Mouse (Mus musculus): ENCODE measurements around the gene Pcgf3. TPM values are rescaled to one million over a fixed set of nuclear protein-coding genes. Genes with fewer than 3 reads are reported as not detected.

Pcgf3 gene
- 18.0 and 22.5 TPM in 2 replicates for polyA plus RNA-seq (2015; fragmentation: Nextera tagmentation; extraction: Ambion mirVana)

DNA sequence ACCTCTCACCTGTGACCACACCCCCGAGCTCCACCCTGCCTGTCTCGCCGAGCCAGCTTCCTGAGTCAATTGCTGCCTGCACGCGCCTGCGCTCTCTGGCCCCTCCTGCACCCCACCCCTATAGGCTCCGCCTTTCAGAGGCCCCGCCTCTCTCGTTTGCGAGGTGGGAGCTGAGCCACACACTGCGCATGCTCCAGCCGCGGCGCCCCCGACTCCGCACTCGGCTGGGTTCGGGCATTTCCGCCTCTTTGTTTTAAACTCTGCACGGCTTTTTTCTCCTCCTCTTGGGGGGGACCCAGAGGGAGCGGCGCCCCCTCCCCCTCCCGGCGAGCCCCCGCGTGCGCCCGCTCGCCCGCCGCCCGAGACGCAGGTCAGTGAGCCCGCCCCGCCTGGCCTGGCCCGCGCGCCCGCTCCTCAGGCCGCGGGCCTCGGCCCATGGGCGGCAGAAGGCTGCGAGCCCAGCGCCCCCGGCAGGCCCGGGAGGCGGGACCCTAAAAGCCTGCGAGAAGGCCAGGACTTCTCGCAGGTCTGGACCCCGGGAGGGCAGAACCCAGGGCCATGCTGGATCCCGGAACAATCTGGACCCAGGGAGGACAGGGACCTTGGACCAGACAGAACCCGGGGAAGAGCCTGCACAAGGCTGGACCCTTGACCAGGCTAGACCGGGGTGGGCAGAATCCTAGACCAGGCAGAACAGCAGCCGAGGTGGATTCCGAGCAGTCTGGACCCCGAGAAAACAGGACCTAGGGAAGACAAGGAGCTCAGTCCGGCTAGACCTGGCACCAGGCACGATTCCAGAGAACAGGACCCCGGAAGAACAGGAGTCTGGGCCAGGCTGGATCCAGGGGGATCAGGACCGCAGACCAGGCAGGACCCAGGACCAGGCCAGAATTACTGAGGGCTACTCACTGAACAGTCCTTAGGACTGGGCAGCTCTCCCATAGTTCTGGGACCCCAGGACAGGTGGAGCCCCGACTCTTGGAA, at the start of gene Pcgf3:
Pcgf3 (plus strand) TSS at position 151 of the 984 bp plus-strand sequence.

DNA sequence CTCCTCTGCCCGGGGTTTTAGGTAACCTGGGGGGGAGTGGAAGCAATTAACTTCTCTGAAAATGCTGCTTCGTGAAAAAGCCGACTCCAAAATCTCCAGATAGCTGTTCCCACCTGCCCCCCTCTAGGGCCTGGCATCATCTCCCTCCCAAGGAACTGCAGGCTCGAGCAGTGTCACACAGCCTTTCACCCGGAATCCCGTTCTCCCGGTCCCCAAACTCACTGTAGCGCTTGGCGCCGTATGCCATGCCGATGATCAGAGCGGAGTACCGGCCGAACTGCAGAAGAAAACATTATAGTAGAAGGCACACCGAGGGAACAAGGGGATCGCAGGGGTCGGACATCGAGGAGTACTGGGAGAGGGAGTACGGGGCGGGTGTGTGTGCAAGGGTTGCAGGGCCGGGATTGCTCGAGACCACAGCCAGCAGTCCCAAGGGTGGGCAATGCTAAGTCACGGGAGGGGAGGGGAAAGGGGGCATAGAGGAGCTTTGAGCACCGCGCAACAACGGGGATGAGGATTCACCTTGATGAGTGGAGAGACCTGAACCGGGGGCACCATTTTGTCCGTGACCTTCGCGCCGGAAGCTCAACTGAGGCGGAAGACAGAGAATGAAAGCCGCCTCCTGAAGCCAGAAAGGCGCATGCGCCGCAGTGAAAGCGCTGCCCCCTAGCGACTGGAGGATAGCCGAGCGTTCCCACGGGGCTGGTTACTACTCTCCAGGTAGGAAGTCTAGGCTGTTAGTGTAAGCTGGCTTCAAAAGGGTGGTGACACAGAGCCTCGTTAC, 27.0 kb upstream of the Pcgf3 start, which contains the start of gene Atp5k:
Atp5k (minus strand) TSS at position 645 of the 784 bp plus-strand sequence.

DNA sequence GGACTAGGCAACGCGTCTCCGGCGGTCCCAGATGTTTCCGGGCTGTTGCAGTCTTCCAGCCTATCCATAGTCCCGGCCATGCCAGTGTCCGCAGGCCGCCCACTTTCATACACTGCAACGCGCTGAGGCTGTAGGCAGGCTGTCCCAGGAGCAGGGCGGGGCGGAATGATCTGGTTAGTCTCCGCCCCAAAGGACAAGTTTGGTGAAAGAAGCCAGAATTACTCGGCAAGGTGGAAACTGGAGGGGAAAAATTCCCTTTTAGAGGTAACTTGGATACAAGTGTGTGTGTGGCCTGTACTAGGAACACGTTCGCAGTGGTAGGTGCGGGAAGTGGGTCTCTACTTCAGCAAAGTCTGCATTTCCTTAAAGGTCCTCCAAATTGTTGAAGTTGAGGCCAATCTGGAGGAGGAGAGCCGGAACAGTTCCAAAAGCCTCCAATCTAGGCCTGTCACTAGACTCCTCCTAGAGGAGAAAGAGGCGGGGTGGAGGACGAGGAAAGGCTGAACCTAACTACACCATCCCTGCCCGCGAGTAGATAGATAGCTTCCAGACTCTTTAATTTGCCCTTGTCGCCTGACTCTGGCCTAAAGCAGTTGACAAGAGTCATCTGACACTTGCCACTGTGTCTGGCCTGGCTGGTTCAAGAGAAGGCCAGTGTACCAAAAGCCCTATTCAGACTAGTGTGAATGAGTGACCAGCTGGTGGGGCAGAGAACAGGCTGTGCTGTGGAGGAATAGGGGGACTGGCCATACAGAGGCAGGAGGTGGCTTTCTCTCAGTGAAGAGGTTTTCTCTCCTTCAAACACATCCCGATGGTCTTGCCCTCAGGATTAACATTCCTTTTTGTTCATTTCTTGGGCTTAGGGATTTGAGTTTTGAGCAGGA, 12.0 kb upstream of the Pcgf3 start, which contains the start of gene Mfsd7a:
Mfsd7a (minus strand) TSS at position 107 of the 884 bp plus-strand sequence.

DNA sequence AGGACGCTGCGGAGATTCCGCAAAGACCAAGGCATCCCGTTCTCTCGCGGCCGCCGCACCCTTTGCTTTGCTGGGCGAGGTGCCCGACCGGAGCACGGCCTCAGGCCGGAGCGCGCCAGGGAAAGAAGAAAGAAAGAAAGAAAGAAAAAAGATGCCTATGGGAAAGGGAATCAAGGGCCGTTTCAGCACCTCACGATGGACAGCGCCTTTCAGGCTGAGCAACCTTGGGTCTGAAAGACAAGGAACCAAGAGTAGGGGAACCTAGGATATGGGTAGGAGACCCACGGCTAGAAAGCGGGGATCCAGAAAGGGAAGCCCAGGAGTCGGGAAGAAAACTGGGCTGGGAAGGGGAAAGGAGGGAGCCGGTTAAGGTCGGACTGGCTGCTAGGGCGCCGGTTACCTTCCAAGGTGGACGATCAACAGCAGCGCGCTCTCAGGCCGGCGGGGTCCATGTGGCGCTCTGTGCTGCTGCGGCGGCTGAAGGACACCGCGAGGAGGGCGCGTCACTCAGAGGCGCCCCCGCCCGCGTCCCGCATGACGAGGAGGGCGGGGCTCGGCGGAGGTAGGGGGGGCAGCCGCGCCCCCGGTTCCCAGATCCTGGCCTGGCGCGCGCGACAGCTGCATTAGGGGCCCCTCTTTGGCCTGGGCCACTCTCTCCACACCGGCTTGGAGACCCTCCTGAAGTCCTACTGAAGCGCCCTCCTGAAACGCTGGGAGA, 88.6 kb downstream of the Pcgf3 start, which contains the start of gene Cplx1:
Cplx1 (minus strand) TSS at position 536 of the 718 bp plus-strand sequence.

Other genes with a start within 250 kb of the Pcgf3 start
- 23.3 and 24.1 TPM in 2 replicates for gene Dr1, start 192.3 kb upstream of the Pcgf3 start, polyA plus RNA-seq (2015; fragmentation: Nextera tagmentation; extraction: Ambion mirVana)
- gene Pigg, start 148.6 kb upstream of the Pcgf3 start, polyA plus RNA-seq (2015; fragmentation: Nextera tagmentation; extraction: Ambion mirVana), result 3.2 and 3.5 TPM in 2 replicates
- gene Gm42517, start 93.3 kb upstream of the Pcgf3 start, polyA plus RNA-seq (2015; fragmentation: Nextera tagmentation; extraction: Ambion mirVana), result 0.07 TPM in 1 of 2 replicates, not detected in the other
- 0.15 TPM in 1 of 2 replicates, not detected in the other for gene Pde6b, start 72.8 kb upstream of the Pcgf3 start, polyA plus RNA-seq (2015; fragmentation: Nextera tagmentation; extraction: Ambion mirVana)
- 1,042 and 1,105 TPM in 2 replicates for gene Atp5k, start 26.8 kb upstream of the Pcgf3 start, polyA plus RNA-seq (2015; fragmentation: Nextera tagmentation; extraction: Ambion mirVana)
- gene Mfsd7a, start 12.3 kb upstream of the Pcgf3 start, polyA plus RNA-seq (2015; fragmentation: Nextera tagmentation; extraction: Ambion mirVana), result 1.2 and 1.3 TPM in 2 replicates
- 0.11 and 0.21 TPM in 2 replicates for gene Cplx1, start 88.8 kb downstream of the Pcgf3 start, polyA plus RNA-seq (2015; fragmentation: Nextera tagmentation; extraction: Ambion mirVana)
- gene Gak, start 168.5 kb downstream of the Pcgf3 start, polyA plus RNA-seq (2015; fragmentation: Nextera tagmentation; extraction: Ambion mirVana), result 16.2 and 16.5 TPM in 2 replicates
- 14.6 and 15.1 TPM in 2 replicates for gene Tmem175, start 168.5 kb downstream of the Pcgf3 start, polyA plus RNA-seq (2015; fragmentation: Nextera tagmentation; extraction: Ambion mirVana)
- 13.5 and 15.5 TPM in 2 replicates for gene Idua, start 199.1 kb downstream of the Pcgf3 start, polyA plus RNA-seq (2015; fragmentation: Nextera tagmentation; extraction: Ambion mirVana)
- gene Dgkq, start 208.4 kb downstream of the Pcgf3 start, polyA plus RNA-seq (2015; fragmentation: Nextera tagmentation; extraction: Ambion mirVana), result 2.9 and 3.0 TPM in 2 replicates
- gene Slc26a1, start 214.3 kb downstream of the Pcgf3 start, polyA plus RNA-seq (2015; fragmentation: Nextera tagmentation; extraction: Ambion mirVana), result 0.15 and 0.21 TPM in 2 replicates
- 117 and 158 TPM in 2 replicates for gene Fgfrl1, start 231.2 kb downstream of the Pcgf3 start, polyA plus RNA-seq (2015; fragmentation: Nextera tagmentation; extraction: Ambion mirVana)